Mouse (Mus musculus): ENCODE measurements around the gene Gatad2b.

DNA sequence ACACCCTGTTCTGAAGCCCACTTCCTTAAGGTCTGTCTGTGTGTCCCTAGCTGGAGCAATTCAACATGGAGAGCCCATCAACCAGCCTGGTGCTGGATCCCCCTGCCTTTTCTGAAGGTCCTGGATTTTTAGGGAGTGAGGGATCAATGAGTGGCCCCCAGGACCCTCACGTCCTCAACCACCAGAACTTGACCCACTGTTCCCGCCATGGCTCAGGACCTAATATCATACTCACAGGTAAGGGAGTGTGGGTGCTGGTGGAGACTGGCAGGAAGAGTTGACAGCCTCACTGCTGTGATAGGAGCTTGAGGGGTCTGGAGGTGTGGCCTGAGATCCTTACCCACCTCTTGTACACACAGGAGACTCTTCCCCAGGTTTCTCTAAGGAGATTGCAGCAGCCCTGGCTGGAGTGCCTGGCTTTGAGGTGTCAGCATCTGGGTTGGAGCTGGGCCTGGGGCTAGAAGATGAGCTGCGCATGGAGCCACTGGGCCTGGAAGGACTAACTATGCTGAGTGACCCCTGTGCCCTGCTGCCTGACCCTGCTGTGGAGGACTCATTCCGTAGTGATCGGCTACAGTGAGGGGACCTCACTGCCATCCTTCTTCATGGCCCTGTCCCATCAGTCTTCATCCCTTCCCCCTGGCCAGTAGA, 29.7 kb upstream of the Gatad2b start:
- TF ChIP-seq CTCF (conservative IDR thresholded peaks at IDR 0.05; ENCODE audit: low read length) (no peak), NANOG (IDR thresholded peaks at IDR 0.05; ENCODE audit: borderline replicate concordance, low read length) (no peak), POU5F1 (IDR thresholded peaks at IDR 0.05; ENCODE audit: borderline replicate concordance, low read length) (no peak)
